Mouse (Mus musculus): ENCODE data around the gene Sec14l1. TPM values are rescaled to one million over a fixed set of nuclear protein-coding genes. Genes with fewer than 3 reads are reported as not detected.
A peak's percentile ranks its signal among the peaks of the same experiment; 100 is the strongest.

Sec14l1 gene
- polyA plus RNA-seq, 2 experiments from 2014 or later, result 11.9 to 18.9 TPM

DNA sequence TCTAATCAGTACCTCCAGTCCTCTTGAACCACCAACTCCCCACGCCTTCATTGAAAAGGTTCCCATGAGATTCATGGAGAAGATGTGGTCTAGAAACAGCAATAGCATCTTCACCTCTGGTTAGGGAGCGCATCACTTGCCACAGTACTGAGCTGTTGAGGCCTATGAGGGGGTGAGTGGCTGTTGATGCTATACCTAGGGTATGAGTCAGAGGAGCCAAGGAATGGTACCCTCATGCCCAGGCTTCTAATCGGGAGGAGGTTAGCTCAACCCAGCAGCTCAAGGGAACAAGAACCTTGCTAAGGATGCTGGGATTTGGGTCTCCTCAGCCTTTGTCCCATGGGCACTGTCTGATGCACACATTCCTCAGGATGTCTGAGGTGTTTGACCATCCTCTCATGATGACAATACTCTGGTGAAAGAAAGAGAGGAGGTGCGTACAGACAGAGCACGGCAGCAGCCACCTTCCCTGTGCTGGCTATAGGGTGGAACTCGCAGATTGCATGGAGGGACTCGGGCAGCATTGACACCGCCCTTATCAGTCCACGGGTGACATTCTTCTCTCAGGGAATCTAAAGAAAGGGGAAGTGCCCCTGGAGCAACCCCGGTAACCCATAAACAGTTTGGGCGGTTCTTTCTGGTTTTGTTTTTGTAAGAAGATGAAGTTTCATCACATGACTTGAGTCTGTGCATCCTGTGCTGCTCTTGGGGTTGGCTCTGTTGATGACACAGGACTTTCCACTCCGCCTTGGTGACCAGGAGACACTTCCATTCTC is 5.6 kb upstream of the Sec14l1 start:
- peak; percentile 85 for ATAC-seq

DNA sequence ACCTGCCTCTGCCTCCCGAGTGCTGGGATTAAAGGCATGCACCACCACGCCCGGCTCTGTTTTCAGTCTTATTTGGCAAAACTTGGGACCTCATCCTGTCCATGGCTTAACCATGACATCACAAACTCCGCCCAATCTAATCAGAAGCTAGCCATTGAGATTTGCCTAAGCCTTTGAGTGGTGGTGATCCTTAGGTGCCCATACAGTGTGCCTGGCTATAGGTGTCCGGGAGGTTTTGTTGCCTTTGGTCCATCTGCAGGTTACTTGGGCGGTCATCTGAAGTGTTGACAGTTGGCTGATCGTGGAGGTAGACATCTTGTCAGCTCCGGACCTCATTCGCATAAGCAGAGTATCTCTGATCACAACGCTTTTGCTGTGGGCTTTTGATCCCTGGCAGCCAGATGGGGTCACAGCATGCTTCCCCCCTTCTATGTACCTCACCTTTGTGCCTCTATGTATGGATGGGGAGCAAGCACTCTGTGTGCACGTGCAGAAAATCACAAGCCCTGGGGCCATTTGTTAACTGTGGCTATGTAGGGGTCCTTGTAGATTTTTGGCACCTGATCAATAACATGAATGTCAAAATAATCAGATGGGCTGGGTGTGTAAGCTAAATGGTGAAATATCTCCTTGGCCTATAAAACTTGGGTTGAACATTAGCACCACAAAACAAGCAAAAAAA is 2.9 kb upstream of the Sec14l1 start:
- no peak for ATAC-seq

DNA sequence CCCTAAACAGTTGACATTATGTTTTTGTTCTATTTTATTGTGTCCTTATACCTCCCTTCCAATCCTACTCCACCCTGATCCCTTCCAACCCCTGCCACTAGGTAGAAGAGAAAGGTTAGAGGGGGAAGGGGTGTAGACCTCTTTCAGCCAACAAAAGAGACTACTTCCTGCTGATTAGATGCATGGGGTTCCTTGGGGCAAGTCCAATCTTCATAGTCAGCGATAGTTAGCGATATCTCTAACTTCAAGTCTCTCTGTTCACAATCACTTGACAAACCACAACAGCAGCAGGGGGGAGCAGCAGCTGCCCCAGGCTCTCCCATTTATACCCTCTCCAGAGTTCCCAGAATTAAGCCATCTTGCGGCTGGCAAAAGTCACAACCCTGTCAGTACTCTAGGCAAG is 2.3 kb upstream of the Sec14l1 start:
- no peak for ATAC-seq

DNA sequence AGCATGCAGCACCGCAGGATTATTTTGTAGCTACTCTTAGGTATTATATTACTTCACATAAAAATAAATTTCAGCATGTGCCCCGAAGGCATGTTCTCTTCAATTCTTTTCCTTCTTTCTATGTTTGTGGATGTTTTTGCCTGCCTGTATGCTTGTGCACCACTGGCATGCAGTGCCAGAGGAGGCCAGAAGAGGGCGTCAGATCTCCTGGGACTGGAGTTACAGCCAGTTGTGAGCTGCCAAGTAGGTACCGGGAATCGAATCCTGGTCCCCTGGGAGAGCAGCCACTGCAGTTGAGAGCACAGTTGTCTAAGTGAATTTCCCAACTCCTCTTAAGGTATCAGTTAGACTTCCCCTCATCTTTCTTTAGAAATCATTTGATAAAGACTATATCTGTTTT is 1.6 kb upstream of the Sec14l1 start:
- ATAC-seq, result no peak

DNA sequence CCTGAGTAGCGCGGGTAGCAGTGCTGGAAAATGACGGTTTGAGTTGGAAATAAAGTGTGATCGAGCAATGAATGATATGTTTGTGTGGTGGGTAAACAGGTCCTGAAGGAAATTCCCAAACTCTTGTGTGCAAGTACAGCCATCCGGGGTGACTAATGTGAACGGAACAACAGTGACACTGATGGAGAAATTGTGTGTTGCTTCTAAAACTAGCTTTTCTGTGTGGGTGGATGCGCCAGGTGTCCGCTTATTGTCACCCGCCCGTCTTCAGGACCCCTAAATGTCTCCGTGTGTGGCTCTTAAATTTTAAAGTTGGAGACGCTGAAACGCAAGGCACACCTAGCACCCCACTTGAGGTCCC is 757 bp upstream of the Sec14l1 start:
- ATAC-seq, result peak; percentile 21

DNA sequence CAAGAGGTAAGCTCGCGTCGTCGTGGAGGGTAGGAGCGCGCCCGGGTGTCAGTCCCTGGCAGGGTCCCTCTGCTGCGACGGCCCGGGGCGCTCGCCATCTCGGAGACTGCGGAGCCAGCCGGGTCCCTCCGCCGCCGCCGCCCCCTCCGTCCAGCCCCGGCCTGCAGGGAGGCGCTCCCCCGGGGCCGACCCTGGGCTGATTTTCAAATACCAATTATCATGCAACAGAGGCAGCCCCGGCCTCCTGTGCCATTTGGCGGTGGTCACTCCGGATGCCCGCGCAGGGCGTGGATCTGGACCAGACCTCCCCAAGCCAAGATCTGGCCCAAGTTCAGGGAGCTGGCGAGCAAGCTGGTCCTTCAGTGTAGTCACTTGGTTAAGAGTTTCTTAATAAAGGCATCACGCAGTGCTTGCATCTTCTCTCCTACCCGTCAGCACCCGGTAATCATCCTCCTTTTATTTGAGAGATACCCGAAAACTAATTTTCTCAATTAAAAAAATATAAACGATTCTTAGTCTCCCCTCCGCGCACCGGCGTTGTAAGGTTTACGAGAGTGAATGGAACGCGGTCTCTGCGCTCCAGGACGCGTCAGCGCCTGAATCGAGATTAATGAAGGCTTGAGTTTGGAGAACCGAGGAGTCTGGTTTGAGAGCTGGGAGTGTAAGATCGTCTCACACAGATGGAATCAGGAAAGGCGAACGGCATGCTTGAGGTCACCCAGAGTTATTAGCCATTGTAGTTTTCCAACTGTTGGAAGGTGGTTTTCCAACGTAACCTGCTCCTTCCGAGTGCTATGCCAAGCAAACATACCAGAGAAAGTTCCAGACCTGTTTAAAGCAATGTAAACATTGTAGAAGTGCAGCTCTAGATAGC is 615 bp downstream of the Sec14l1 start:
- no peak for ATAC-seq

DNA sequence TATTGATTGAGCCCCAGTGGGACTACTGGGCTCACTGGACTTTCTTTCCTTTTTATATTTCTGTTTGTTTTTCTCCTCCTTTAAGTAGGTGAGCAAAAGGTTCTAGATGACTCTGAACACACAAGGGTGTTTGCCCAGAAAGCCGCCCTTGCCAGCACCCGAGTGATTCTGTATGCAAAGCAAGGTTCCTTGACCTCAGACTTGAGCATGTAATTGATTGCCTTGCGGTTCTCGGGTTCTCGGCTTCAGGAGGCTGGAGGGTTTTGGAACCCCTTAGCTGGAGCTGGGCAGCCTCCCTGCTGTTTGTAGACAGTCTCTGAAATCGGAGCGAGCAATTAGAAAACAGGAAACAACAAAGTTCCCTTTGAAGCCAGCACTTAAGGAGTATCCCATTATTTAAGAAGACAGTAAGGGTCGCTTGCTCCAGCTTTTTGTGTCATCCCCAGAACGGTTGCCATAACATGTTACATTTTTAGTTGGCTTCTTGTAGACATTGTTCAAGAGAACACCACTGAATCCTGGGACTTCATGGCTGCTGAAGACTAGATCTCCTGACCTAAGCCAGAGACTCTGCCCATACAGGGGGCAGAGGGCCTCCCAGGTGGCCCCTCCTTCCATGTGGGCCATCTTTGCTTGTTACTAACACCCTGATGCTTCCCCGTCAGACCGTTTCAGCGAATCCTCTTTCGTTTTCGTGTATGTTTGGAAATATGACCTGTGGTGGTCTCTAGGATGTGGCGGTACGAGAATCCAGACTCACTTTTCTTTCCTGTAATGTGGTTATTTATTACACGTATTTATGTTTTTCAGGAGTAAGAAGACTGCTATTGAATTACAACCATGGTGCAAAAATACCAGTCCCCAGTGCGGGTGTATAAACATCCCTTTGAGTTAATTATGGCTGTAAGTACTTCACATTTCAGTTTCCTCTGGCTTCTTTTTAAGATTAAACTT is 1.7 kb downstream of the Sec14l1 start:
- ATAC-seq, result no peak

DNA sequence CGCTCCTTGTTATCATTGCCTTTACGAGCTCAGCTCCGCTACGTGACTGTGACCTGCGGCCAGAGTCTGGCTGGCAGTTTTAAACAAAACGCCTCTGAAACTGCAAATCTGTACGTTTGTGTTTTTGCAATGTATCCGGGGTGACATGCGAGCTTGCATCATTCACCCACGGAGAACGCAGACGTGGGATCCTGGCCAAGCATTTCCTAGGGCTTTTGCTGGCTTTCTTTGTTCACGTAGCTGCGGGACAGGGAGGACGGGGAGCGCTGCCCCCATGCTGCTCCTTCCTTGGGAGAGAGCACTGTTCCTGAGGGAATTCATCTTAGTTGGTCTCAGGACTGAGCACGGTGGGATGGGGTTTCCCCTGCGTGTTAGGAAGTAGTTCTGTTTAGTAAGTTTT is 2.4 kb downstream of the Sec14l1 start:
- no peak for ATAC-seq

DNA sequence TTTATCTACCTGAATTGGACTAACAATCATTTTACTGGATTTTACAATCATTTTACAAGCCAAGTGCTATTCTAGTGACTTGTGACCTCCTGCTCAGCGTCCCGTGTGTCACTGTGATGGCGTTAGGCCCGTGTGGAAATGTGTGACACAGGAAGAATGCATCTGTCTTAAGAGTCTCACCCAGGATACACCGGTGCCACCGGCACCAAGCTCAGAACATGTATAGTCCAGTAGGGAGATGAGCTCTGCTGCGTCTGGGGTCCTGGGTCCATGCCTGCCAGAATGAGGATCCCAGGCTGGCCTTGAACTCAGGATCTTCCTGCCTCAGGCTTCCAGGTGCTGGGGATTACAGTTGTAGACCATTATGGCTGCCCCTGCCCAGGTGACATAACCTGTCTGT is 2.8 kb downstream of the Sec14l1 start:
- no peak for ATAC-seq

DNA sequence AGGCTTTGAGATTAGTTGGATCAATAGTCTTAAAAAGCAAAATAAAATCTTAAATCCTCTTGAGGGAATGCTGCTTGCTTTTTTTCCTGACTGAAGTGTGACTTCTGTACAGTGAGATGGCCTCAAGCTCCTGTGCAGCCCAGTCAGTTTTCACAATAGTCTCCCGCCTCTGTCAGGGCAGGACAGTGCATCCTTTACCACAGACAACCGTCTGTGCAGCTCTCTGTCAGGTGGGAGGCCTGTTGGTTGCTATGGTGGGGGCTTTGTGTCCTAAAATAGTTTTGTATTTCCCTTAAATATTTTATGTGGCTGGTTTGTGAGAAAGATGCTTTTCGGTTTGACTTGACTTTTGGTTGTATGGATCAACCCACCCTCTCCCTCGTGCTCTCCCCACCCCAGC is 3.3 kb downstream of the Sec14l1 start:
- ATAC-seq, result no peak

DNA sequence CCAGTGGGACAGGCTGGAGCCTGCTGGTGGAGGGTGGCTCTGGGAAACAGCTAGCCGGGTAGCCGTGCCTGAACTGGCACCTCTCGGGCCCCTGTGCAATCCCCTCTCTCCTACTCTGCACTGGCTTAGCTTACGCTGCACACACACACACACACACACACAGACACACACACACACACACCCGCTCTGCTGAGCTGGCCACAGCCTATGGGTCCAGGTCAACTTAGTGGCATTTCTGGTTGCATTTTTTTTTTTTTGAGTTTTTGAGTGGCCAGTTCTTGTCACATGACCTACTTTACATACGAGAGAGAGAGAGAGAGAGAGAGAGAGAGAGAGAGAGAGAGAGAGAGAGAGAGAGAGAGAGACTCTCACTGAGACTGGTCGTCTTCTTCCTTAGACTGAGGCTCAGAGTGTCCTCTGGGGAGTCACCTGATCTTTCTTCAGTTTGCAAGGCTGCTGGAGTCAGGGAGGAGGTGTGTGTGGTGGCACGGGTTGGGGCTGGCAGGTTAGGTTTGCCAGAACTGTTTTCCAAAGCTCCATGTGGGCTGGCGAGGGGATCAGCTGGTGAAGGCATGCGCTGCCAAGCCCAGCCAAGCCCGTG is 3.9 kb downstream of the Sec14l1 start:
- no peak for ATAC-seq

DNA sequence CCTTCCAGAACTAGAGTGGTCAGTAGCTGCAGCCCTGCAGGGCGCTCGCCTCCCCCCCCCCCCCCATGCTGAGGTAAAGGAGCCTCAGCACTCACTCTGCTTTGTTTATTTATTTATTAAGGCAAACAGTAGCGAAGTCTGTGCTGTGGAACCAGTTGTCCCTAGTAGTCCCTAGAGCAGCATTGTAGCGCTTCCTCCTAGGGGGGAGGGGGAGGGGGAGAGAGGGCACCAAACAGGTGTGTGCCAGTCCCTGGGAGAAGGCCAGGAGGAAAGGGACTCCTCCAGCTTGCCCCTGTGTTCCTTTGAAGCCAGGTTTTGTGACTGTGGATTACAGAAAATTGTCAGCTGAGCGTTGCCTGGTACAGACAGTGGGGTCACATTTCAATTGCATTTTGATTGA is 4.8 kb downstream of the Sec14l1 start:
- ATAC-seq, result no peak

DNA sequence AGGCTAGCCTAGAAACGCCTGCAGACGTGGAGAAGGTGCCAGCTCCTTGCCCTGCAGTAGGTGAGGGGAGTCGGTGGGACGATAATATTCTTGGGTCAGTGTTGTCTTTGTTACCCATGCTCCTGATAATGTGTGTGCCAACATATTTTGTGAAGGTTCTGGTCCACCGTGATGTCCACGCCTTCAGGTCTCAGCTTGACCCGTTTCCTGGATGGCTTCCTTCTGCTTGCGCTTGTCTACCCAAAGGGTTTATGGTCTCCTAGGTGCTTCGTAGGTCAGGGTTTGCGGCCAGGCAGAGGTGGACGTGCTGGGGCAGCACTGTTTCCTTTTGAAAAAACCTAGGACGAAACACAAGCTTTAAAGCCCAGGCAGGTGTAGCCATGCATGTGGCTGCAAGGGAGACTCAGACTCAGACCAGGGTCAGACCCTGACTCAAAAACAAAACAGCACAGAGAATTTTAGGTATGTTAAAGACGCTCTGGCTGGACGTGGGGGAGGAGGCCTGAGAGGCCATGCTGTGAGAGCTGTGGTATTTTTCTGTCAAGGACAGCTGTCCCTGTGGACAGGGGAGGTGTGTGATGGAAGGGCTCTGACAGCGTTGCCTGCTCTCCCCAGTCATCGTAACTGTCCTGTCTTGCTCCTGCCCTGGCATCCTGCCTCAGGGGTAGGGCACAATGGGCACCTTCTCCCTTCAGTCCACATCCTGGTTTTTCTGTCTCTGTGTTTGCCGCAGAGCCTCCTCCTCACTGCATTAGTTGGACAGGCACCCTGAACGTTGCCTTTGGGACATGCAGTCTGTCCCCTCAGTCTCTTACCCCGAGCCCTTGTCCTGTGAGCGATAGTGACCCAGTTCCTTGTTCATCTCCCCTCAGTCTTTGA is 5.6 kb downstream of the Sec14l1 start:
- no peak for ATAC-seq

DNA sequence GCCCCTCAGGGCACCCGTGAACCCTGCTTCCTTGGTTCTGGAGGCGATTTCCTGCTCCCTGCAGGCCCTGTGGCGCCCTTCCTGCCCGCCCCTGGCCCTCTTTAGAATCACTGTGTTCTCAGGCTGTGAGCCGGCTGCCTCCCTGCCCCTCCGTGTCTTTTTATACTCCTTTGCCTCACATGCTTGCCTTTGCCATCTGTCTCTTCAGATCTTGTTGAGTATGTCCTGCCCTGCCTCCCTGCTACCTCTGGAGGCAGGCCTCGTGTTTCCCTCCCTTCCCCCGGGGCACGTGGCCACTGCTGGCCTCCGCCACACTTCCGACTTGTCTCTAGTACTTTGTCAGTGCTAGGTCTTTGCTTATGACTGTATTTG is 6.2 kb downstream of the Sec14l1 start:
- ATAC-seq, result no peak

DNA sequence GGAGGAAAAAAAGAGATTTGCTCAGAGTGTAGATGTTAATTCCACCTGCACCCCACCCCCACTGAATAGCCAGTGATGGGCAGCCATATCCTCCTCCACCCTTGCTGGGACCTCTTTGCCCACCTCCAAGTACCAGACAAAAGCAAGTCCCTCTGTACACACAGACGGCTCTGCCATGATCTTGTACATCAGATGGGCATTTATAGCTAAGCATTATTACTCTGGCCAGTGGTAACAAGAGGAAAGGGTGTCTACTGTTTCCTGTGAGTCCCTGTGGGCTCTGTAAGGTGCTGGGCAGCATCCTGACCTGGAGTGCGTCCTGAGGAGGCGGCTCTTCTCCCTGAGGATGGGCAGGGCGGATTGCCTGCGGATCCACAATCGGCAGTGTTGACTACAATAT is 7.0 kb downstream of the Sec14l1 start:
- ATAC-seq, result no peak

DNA sequence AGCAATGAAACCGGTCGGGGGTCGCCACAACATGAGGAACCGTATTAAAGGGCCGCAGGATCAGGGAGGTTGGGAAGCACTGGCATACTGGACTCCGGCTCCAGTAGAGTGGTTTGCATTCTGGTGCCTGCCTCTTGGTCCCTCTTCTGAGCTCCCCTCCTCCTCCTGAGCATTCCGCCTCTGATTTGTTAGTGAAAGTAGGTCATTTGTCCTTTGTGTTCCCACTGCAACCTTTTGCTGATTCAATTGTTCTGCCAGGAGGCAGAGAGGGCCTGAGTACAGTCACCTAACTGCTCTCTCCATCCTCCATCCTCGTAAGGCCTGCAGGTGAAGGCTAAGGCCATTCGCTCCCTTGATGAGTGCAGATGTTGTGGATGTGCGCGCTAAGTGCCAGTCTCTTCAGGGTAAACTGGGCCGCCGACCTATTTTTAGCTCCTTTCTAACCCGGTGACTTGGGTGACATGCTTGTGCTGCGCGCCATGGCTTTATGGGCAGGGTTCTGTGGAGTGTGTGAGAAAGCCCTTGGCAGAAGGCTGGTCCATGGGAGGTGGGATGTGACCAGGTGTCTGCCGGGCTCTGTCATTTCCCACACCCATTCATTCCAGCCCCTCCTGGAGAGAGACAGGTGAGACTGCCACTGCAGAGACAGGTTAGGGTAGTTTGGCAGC is 8.6 kb downstream of the Sec14l1 start:
- no peak for ATAC-seq

DNA sequence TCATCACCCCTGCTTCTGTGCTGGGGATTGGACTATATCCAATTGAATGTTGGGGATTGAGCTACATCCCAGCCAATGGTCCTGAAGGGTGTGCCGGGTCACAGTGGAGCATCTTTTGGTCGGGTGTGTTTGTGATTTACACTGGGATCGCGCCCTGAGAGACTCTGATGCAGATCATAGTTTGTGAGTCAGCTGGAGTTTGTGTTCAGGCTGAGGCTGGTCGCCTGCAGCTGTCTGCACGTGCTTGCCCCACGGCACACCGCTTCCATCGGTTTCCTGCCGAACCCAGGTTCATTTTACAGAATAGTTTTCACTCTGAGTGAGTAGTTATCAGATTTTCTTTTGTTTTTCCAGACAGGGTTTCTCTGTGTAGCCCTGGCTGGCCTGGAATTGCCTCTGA is 9.6 kb downstream of the Sec14l1 start:
- ATAC-seq, result no peak

DNA sequence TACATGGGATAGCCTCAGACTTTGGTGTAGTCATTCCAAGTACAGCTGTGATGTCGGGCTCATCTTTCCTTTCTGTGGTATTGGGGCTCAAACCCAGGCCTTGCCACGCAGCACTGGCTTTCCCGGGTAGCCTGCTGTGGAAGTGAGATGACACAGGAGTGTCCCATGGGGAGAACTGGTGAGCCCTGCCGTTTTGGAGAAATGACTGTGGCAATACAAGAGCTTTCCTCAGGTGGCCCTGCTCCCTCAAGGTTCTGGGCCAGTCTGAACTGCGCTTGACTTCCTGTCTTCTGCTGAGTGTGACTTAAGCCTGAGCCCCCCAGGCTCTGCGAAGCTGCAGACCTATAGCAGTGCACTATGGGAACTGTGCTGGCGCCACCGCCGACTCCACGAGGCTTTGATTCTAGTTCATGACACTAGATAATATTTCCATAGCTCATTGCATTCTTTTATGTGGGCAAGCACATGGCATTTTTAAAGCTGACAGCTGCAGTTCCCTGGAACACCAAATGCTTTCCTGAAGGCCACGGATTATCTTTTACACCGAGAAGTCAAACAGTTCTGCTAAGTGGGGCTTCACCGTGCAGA is 12.4 kb downstream of the Sec14l1 start:
- no peak for ATAC-seq

DNA sequence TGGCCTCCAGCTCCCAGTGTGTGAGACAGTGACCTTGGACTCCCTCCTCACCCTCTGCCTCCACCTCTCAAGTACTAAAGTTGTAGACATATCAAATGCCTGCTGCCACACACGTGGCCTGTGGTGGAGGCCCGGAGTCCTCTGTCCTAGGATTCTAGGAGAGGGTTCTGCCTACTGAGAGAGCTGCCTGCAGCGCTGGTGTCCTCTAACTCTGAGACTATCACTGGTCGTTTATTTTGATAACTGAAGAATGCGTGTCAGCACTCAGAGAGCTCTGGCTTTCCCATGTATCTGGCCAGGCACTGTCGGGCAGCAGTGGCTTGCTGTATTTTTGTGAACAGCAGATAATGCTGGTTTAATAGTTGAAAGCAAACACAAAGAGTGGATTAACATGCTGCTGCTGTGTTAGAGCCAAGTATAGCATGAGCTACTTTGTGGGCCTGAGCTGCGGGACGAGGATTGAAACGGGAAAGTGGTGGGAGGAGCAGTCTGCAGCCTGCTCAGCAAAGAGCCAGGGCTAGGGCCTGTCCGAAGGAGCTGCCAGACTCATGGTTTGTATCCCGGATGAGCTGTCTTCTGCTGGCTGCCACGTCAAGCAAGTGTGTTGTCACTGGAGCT is 13.1 kb downstream of the Sec14l1 start:
- ATAC-seq, result no peak

DNA sequence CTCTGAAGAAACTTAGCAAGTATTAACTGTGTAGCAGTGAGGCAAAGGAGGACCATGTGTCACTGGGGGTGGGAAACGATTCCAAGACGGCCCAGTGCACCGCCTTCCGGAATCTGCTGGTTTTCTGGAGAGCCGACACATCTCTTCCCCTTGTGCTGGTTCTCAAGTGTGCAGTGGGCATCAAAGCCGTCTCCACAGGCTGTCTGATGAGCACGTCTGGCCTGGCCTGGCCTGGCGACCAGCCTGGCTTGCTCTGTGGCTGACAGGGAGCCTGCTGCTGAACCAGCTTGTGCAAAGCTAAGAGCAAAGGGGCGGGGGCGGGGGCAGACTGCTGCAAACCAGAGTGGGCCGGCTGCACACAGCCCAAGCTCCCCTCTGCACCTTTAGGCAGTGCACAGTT is 14.5 kb downstream of the Sec14l1 start:
- no peak for ATAC-seq

All from CD4-positive, CD25-positive, alpha-beta regulatory T cell, adult 4 months (primary cell).